Mouse (Mus musculus) fibroblast of lung, adult 2 months (primary cell): ENCODE measurements around the gene Mvk.

Experiments
- DNase-seq: peaks from one replicate; pipeline ENCODE4 v3.0.0-alpha.2; 2011; ENCODE audit warnings: low read depth

The Mvk gene

DNA sequence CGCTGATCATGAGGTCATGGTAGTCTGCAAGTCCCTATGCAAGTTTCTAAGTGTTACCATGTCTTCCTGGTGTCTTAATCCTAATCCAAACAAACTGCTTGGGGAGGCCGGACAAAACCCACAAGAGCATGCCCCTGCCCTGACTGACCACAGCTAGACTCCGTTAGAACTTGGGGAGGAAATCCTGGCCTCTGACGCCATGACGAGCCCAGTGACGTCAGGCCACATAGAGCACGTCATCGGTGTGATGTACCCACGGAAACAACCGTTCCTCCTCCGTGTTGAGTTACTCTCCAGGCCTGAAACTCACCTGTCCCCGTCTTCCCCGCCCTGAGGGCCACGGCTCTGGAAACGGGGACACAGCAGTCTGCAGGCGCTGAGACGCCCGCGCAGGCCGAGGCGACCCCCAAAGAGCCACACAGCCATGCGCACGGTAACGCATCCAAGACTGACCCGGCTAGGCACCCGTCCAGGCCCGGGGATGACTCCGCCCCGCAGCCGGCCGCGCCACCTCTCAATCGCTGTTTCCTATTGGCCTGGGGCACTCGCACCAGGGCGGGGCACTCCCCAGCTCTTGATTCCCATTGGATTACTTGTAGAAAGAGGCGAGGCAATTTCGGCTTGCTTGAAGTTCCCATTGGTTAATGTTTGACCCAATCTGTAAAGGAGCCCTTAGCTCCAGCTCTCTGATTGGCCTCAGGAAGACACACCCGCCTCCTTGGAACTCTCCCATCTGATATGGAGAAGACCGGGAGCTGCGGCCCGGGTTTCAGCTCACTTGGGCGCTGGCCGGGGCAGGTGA lies at the start of gene Mvk, which contains the start of gene Mmab:
Gene Mvk, plus strand, starts transcription at position 704 of the 802 bp plus-strand sequence.
Gene Mmab, minus strand, starts transcription at position 495 of the 802 bp plus-strand sequence.
- DNase-seq = peak; percentile 96

GRCm38 (mm10) chr5:114406592-114406991 lies 37.5 kb upstream of the Mvk start:
- no peak for DNase-seq

DNA sequence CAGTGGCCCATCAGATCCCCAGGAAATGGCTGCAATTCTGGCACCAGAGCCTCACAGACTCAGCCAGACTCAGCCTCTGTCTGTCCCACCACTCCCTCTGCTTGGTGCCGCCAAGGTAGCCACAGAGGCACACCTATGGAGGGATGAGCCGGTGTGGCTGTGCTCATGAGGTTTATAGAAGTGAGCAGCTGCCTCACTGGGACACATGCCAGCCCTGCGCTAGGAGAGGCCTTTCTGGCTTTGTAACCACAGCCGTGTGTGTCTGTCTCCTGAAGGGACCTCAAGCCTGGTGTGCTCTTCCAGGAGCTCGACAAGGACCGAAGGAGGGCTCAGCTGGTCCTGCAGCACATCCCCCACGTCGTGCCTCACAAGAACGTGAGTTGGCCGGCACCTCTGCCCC lies 36.8 kb upstream of the Mvk start:
- DNase-seq = no peak

DNA sequence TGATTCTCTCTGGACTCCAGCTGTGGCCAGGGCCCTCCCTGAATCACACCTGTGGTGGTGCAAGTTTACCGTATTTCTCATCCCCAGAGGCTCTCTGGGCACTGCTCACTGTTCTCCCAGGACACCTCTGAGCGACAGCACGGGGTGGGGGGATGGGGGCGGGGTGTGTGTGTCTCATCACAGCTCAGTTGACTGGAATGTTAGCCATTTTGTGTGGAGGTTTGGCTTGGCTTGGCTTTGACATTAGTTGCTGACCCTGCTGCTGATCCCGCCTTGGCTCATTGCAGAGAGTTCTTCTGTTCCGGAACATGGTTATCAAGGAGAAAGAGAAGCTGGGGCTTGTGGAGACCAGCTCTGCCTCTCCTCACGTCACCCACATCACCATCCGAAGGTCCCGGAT lies 36.3 kb upstream of the Mvk start:
- DNase-seq = no peak

GRCm38 (mm10) chr5:114408846-114409245 lies 35.2 kb upstream of the Mvk start:
- no peak for DNase-seq

- DNase-seq = no peak
These were observed 33.6 kb upstream of the Mvk start for GRCm38 (mm10) chr5:114410429-114410828.

DNA sequence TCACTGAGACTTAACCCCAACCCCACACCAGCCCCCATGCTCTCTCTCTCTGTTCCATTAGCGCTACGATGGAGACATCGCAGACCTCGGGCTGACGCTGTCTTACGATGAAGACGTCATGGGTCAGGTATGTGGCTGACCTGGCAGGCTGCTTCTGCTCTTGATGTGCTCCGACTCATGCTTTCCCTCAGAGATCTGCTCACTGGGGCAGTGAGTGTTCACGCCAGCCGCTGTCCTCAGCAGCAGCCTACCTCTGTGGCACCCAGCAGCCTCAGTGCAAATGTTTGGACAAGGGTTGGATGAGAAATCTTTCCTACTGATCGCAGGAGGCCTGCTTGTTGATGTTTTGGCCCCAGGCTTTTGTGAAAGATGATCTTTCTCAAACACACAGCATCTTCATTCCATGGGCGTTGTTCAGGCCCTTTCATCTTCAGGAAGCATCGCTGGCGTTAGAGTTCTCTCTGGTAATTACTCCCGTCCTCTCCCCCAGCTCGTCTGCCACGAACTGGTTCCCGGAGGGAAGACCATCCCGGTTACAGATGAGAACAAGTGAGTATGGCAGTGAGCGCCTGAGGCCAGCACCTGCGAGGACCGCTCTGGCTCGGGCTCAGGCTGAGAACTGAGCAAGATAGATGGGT lies 31.6 kb upstream of the Mvk start:
- DNase-seq = no peak

DNA sequence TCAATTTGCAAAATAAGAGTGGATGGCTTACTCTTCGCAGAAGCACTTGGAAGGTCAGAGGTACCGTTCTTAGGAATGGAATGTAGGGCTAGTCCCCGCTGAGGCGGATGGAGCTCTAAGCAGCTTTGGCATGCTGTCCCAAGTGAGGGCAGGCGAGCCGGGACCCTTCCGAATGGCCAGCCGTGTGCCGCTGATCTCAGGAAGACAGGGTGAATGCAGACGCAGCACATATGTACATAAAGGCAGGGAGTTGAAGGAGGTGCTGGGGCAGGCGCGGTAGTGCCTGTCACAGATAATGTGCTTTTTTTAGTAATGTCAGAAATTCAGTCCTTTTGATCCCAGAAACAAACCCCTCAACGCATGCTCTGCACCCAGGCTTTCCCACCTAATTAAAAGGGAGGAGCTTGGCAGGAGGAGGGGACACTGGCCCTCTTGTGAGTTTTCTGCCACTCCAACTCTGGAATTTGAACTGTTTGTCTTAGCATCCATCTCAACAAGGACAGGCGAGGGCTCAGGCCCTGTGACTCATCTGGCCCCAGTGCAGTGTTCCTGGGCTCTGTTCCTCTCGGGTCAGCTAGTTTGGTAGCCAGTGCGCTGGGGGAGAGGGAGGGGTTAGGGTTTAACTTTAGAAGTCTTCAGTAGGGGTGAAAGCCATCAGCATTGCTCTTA lies 30.9 kb upstream of the Mvk start:
- peak; percentile 65 for DNase-seq

DNA sequence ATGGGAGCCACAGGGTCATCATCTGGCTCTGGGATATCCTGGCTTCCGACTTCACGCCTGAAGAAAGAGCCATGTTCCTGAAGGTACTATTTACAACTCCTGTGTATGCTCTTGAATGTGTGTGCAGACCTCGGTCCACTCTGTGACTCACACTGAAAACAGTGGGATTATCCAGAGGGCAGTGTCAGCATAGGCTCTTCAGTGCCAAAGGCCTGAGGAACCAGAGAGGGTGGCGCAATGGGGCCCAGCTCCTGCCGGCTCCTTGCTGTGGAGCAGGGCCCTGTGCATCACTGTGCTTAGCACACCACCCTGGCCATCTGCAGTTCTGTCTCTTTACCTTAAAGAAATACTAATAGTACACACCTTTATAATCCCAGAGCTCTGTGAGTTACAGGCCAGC lies 28.5 kb upstream of the Mvk start:
- DNase-seq = no peak

GRCm38 (mm10) chr5:114416855-114417254 lies 27.2 kb upstream of the Mvk start:
- no peak for DNase-seq

DNA sequence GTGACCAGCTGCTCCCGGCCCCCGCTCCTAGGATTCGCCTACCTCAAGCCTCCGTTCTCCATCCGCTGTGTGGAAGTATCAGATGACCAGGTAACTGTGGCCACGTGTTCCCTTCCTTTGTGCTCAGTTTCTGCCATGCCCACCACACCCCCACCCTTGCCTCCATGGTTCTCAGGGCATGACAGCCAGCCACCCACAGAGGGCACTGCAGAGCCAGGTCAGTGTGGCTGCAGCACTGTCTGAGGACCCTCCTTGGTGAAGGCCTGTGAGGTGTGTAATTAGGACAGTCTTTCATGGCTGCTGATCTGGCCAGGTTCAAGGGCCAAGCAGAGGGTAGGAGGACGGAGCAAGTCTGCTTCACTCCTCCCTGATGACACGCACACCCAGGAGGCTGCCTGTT lies 25.5 kb upstream of the Mvk start:
- no peak for DNase-seq

- no peak for DNase-seq
These were observed 22.3 kb upstream of the Mvk start for GRCm38 (mm10) chr5:114421561-114422298.

- no peak for DNase-seq
These were observed 21.5 kb upstream of the Mvk start for GRCm38 (mm10) chr5:114422591-114422990.

- DNase-seq = no peak
These were observed 20.1 kb upstream of the Mvk start for GRCm38 (mm10) chr5:114423961-114424360.

- DNase-seq = no peak
These were observed 17.3 kb upstream of the Mvk start for GRCm38 (mm10) chr5:114426732-114427131.

- DNase-seq = no peak
These were observed 15.4 kb upstream of the Mvk start for GRCm38 (mm10) chr5:114428621-114429020.

DNA sequence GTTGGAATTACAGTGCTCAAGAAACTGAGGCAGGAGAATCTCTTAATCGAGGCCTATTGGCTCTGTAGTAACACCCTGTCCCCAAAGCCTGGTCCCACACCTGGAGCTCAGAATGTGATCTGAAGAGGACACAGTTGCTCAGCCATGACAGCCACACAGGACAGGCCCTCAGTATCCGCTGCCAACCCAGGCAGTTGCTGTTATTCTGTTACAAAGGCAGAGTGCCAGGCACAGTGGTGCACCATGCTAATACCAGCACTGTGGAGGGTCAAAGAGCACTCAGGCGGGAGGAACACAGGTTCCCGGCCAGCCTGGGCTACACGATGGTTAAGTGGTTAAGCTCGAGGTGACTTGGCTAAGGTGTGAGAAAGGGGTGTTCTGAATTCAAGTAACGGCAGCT lies 14.3 kb upstream of the Mvk start:
- no peak for DNase-seq

- no peak for DNase-seq
These were observed 9.7 kb upstream of the Mvk start for GRCm38 (mm10) chr5:114434359-114434758.

DNA sequence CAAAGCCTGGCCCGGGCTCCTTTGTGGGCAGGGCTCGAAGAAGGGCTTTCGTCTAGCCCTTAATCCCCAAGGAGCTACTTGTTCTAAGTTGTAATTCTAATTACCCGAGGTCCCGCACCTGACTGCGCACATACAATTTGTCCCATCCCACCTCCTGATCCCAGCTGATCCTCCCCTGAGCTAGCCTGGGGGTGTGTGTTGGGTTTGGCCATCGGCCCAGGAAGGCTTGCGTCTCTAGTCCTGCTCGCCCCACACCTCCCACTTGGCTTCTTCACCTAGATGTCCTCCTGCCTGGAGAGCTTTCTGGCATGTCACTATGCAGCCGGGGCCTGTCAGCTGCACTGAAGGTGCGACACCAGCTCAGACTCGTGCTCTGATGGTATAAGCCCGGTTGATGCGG lies 8.5 kb upstream of the Mvk start:
- no peak for DNase-seq

DNA sequence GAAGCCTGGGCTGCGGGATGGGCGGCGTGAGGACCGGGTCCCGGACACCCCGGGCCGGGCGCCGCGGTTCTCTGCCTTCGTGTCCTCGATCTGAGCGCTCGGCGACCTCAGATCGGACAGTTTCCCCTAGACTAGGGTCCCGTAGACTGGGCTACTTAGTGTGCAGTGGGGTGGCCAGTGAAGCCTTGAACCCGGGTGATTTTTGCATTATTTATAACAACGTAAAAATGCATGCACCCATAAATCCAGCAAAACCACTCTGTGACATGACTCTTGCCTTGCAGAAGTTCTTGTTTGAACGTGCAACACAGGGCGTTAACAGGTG lies 261 bp downstream of the Mvk start:
- no peak for DNase-seq

- no peak for DNase-seq
These were observed 4.9 kb downstream of the Mvk start for GRCm38 (mm10) chr5:114449011-114449410.

DNA sequence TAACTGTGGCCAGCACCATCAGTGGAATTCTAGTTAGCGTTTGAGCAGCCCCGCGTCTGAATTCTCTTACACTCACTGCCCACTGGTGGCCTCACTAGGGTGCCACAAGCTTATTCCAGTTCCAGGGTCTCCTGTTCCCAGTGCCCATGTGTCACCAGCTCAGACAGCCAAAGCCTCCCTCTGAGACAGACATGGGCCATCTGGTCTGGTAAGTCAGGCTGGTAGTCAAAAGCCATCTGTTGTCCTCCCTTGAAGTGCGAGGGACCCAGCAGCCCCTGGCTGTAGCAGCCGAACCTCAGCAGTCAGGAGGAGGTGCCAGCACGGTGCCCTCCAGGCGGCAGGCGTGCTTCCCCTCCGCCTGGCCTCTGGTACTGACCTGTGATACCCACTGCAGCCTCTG lies 12.2 kb downstream of the Mvk start:
- no peak for DNase-seq
